Mouse (Mus musculus) ovary, postnatal 36 days (tissue): ENCODE data around the gene Arhgap40.

ENCODE experiments used
- DNase-seq: peaks from one replicate; pipeline ENCODE4 v3.0.0; 2022; ENCODE audit warnings: low spot score, mixed read lengths

The Arhgap40 gene

GRCm38 (mm10) chr2:158512528-158512927 lies at the start of gene Arhgap40:
Gene Arhgap40, plus strand, starts transcription at chr2:158512796.
- no peak for DNase-seq

- no peak for DNase-seq
These were observed 38.4 kb upstream of the Arhgap40 start for GRCm38 (mm10) chr2:158474159-158474558.

- no peak for DNase-seq
These were observed 35.0 kb upstream of the Arhgap40 start for GRCm38 (mm10) chr2:158477640-158478039.

- DNase-seq = no peak
These were observed 14.1 kb upstream of the Arhgap40 start for GRCm38 (mm10) chr2:158498457-158498856.

DNA sequence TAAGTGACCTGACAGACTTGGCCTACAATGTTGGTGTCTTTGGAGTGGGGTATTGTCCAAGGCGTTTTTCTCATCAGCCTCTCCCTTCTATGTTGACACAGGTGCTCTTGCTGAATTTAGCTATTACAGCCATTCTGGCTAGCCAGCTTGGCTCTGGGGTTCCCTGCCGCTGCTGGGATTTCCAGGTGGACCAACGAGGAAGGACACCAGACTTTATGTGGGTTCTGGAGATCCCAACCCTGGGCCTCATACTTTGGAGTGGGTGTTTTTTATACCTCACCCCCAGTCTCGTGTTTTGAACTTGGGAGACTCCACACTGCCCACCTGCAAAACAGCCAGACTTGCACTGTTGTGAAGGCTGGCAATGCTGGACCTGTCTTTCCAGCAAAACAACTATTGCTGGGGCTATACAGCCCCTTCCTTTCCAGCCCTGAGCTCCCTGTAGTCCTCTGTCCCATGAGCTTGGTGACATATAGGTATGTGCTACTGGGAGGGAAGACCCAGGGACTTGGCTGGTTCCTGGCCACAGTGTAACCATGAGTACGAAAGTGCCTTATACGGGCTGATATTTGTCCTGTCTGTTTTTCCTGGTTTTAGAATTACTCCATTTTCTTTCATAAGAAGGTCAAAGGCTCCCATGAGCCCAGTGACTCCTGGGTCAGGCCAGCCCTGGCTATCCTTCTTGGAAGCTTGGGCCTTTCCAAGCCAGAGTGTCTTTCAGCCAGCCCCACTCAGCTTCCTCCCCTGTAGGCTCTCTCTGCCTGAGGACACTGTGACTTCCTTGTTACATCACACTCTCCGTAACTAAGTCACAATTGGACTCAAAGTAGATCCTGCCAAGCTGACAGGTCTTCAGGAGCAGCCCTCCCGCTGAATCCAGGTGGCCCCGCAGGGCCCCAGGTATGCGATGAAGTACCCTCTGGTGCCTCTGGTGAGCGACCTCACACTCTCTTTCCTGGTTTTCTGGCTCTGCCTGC lies 10.5 kb upstream of the Arhgap40 start, which contains the start of gene Adig:
TSS of gene Adig (plus strand) at position 777 of the 977 bp plus-strand sequence.
- DNase-seq = no peak

DNA sequence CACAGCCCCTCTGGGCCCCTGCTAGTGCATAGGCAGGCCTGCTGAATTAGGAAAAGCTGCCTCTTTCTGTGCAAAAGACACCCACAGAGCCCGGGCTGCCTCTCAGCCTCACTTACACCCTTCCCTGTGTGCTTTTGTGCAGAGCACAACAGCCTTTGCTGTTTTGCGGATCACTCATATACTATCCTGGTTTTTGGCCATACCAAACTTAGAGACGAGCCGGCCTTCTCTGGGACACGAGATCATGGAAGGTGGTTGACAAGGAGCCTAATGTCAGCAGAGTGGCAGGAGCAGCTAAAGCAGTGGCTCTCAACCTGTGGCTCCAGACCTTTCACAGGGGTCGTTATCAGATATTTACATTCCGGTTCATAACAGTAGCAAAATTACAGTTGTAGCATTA lies 9.4 kb upstream of the Arhgap40 start:
- no peak for DNase-seq

GRCm38 (mm10) chr2:158503671-158504070 lies 8.9 kb upstream of the Arhgap40 start:
- peak; percentile 30 for DNase-seq

- no peak for DNase-seq
These were observed 6.1 kb upstream of the Arhgap40 start for GRCm38 (mm10) chr2:158506475-158506874.

DNA sequence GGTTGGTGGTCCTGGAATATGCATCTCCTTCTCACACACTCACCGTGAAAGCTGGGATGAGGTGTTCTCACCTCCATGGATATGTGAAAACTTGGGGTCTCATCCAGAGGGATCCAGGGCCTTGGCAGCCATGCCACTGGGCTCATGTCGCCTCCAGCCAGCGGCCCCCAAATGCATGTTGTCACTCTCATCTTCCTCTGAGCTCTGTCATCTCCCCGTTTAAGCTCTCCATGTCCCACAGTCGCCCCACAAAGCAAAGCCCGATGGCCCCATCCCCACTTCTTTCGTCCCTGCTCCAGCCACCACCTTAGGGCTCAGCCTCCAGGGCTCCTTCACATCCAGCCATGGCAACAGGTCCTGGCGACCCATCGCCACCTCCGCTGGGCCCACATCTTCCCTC lies 5.5 kb upstream of the Arhgap40 start:
- no peak for DNase-seq

- DNase-seq = peak; percentile 68
These were observed 1.9 kb upstream of the Arhgap40 start for GRCm38 (mm10) chr2:158510665-158511064.

DNA sequence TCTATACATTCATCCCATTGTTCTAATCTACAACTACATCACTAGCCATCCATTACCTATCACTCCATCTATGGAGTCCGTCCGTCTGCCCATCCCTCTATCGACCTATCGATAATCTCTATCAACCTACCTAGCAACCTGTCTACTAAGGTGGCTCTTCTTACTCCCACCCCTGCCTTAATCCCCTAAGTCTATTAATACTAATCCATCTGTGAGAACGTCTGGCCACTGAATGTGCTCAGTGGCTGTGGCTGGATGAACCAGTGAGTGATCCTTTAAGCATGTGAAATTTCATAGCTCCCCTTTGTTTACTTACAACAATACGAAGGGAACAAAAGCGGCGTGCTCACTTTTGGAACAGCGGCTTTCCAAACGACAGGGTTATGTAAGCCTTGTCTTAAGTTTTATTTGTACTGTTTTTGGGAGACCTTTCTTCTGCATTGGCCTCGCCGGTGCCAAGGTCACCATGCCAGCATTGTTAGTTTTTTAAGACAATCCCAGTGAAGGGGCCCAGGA lies 1.3 kb downstream of the Arhgap40 start:
- DNase-seq = no peak

GRCm38 (mm10) chr2:158518583-158518982 lies 6.0 kb downstream of the Arhgap40 start:
- DNase-seq = no peak

GRCm38 (mm10) chr2:158519071-158519470 lies 6.5 kb downstream of the Arhgap40 start:
- DNase-seq = no peak

DNA sequence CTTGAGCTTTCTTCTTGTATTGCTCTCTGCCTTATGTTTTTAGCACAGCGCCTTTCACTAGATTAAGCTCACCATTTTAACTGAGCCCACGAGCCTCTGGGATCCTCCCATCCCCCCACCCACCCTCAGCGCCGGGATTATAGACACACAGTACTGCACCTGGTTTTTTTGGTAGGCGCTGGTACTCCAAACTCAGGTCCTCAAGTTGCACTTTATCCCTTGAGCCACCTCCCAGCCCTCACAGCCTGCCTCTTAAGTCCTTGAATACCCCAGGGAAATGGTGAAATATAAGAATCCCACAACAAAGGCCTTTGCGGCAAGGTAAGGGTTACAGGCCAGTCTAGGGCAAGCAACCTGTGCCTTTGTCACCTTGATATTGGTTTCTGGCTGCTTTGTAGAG lies 7.2 kb downstream of the Arhgap40 start:
- DNase-seq = no peak

GRCm38 (mm10) chr2:158523060-158523459 lies 10.5 kb downstream of the Arhgap40 start:
- DNase-seq = peak; percentile 58

DNA sequence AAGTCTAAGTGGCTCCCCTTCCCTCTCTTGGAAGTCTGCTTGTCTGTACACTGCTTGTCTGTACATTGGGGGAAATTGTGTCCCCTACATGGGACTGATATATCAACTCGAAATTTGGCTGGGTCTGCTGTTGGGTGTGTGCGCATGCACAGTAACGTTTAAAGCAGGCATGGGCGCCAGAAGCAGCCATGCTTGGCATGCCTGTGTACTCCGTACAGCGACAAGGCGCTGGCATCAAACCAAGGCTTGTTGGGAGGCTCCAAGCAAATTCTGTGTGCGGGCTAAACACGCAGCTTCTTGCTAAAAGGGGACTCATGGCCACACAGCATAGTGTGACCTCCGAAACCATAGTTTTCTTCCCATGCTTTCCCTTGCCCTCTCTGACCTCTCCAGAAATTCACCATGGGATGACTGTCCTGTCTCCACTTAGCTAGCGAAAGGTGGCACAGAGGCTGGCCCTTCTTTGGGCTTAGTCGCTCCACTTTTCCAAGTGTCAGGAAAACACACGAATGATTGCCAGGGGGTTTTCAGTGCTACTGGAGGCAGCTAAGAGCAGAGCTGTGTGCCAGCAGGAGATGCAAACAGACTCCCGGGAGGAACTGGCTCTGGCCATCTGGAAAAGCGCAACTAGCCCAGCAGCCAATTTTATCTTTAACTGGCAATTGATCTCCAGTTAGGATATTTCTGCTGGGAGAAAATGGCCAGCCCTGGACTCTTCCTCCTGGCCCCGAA lies 11.7 kb downstream of the Arhgap40 start:
- peak; percentile 21 for DNase-seq

DNA sequence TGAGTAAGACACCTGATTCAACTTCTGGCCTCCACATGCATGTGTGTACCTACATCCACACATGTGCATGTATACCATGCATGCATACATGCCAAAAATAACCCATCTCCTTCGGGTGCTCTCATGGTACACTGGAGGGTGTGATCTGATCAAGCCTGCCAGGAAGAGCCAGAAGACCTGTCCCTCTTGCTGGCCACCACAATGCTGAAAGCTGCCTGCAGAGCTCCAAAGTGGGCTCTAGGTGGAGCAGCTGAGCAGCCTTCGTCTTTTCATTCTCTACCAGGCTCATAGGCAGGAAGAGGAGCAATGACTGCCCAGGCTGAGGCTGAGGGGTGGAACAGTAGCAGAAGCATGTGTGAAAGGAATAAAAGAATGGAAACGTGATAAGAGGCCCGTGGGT lies 21.5 kb downstream of the Arhgap40 start:
- peak; percentile 50 for DNase-seq

- no peak for DNase-seq
These were observed 22.0 kb downstream of the Arhgap40 start for GRCm38 (mm10) chr2:158534559-158534958.

- DNase-seq = no peak
These were observed 27.1 kb downstream of the Arhgap40 start for GRCm38 (mm10) chr2:158539433-158540305.

DNA sequence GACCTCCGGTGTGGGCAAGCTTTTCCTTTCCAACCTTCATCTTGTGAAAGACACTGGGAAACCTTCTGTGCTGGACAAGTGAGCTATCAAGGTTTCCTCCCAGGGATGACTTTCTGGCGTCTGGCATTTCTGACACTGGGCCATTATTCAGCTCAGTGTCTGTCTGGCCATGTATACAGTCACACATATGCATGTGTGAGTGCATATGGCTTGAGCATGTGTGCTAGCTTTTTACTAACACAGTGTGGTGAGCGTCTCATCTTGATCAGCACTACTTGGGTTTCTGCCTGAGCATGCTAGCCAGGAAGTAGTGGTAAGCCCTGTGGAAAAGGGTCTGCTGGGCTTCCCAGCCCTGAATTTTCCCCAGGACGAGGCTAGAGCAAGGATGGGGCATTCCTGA lies 28.7 kb downstream of the Arhgap40 start:
- DNase-seq = no peak

GRCm38 (mm10) chr2:158545266-158545665 lies 32.7 kb downstream of the Arhgap40 start:
- DNase-seq = no peak

- peak; percentile 69 for DNase-seq
These were observed 34.2 kb downstream of the Arhgap40 start for GRCm38 (mm10) chr2:158546751-158547150.
